Mouse (Mus musculus): ENCODE results near the gene Erc1.
"Not testable (repeated sequence)": the region's sequence is repeated elsewhere in the genome, so short reads cannot be mapped to it uniquely, and the experiment has no call there.

Gene Erc1

GRCm38 (mm10) chr6:119707911-119708310, 140.1 kb downstream of the Erc1 start:
- DNase-seq: no peak

DNA sequence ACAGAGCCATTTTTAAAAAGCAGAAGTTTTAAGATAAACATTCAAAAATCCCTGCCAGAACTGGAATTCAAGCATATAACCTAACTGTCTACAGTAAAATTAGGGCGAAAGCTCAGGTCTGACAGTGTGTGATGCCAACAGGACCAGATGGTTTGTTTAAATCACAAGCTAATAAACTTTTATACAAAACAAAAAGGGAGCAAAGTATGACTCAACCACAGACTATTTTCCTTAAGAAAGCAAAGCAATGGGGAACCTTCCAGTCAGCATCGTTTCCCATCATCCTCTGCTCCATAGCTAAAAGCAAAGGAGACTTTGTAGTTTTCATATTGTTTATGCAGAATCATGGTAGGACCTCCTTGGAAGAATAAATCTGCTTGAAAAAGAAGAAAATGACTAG, 143.1 kb downstream of the Erc1 start:
- DNase-seq: no peak

- no peak for DNase-seq
These were observed 155.2 kb downstream of the Erc1 start for GRCm38 (mm10) chr6:119692754-119693153.

GRCm38 (mm10) chr6:119686470-119686869, 161.5 kb downstream of the Erc1 start:
- DNase-seq: no peak

DNA sequence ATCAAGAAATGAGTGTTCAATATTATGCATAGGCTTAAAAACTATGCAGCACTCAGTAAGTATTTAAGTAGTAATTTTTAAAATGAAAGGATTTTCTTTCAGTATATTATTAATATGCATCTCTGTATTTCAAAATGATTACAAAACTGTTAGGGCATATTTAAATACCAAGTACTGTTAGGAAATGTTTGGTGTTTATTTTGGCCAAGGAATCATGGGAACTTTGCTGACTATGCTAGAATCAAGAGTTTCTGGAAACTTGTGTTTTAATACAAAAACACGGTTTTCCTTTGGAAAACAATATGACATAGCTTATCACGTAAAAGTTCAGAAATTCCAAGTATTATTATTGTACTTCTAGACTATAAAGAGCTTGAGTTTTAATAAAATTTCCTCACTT, 167.2 kb downstream of the Erc1 start:
- DNase-seq: no peak

- DNase-seq: no peak
These were observed 173.2 kb downstream of the Erc1 start for GRCm38 (mm10) chr6:119674811-119675209.

- no peak for DNase-seq
These were observed 173.7 kb downstream of the Erc1 start for GRCm38 (mm10) chr6:119674201-119674810.

- no peak for DNase-seq
These were observed 178.2 kb downstream of the Erc1 start for GRCm38 (mm10) chr6:119669746-119670145.

DNA sequence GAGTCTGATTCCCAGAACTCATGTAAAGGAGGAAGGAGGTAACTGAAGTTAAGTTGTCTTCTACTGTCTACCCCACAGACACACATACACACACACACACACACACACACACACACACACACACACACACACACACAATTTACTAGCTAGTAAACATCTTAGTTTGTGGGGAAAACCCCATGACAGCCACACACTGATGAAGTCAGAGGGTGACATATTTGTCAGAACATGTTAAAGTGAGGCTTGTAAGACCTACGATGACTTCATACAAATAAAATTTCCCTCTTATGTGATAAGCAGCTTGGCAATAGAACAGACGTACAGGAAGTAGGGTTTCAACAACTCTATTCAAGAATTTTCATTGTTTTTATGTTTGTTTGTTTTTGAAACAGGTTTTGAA, 185.0 kb downstream of the Erc1 start:
- no peak for DNase-seq

DNA sequence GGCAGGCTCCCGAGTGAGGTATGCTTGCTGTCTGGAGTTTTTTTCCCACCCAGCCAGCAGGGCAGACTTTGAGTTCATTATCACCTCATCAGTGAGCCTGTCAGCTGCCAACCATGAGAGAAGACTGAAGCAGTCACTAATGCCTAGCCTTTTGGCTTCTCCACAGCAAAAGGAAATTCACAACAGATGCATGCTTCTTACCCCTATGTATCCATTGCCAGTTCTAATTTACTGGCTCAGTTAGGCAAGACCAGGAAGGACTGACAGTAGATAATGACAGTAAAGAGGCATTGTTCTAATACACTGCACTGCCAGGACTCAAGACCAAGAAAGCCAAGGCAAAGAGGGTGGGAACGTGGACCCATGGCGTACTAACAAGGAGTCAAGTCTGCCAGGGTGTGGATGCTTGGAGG, 186.9 kb downstream of the Erc1 start:
- DNase-seq: no peak

GRCm38 (mm10) chr6:119658441-119658840, 189.5 kb downstream of the Erc1 start:
- DNase-seq: no peak

DNA sequence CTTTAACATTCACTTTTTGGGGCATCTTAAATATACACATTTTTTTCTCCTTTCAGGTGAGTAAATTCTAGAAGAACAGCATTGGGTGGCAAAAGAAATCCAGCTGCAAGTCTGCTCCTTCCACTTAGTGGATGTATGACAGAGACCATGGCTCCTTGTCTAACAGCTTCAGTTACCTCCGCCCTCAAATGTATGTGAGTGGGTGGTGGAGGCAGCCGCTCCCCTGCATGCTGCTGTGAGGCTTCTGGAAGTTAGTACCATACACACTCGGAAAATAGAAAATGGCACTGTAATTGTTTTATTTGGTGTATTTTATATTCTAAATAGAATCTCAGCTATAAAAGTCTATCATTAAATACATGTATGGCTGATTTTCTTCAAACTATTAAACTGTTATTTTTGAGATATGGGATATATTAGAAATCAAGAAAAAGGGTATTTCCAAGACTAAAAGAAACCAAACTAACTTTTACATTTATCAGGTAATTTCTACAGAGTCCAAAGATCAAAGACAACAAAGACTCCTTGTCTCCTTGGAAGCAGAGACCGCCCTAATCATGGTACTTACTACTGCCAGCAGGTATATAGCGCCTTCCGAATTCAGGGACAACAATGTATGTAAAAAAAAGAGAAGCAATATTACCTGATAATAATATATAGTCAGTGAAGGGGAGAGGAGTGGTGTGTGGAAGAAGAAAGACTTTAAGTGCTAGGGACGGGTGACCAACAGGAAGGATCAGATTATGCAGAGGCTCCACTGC, 190.4 kb downstream of the Erc1 start:
- no peak for DNase-seq

DNA sequence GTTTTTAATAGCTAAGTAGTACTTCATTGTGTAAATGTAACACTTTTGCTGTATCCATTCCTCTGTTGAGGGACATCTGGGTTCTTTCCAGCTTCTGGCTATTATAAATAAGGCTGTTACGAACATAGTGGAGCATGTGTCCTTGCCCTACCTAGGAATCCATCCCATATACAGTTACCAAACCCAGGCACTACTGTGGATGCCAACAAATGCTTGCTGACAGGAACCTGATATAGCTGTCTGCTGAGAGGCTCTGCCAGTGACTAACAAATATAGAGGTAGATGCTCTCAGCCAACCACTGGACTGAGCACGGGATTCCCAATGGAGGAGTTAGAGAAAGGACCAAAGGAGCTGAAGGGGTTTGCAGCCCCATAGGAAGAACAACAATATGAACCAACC, 193.2 kb downstream of the Erc1 start:
- DNase-seq: not testable (repeated sequence)

DNA sequence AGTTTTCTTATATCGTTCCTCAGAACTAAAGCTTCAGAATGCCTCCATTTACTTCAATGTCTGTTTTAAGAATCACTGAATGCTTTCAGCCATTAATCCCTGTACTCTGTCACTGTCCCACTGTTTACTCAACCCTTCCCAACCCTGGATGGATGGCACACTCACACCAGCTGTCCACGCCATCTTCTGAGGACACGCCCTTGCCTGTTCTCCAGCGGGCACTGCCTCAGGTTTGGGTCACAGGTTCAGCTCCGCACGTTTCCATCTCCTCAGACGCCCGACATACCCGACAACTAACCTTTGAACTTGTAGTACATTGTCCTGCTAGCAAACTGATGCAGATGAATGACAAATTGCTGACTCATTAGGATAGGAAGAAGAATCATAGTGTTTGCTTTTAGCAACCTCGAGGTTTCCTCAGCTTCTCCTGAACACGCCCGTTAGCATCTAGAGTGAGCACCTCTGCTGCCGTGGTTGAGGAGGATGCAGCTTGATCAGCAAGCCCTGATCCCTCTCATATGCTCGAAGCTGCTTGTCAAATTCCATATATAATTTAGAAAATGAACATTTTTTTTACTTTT, 204.0 kb downstream of the Erc1 start:
- no peak for DNase-seq

DNA sequence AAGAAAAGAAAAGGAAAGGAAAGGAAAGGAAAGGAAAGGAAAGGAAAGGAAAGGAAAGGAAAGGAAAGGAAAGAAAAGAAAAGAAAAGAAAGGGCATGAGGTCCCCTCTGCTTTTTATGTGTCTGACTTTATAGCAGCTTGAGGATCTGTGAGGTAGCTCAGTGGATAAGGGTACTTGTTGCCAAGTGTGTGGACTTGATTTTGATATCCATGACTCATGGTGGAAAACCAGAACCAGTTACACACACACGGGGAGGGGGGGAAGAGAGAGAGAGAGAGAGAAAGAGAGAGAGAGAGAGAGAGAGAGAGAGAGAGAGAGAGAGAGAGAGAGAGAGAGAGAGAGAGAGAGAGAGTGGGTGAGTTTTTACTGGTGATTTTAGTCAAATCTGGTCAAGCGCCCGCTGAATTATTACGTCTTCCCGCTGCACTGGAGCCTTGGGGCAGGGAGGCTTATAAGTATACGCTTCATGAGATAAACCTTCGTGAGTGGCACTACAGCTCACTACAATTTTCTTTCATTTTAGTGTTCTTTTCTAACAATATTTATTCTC, 204.7 kb downstream of the Erc1 start:
- no peak for DNase-seq

- no peak for DNase-seq
These were observed 205.2 kb downstream of the Erc1 start for GRCm38 (mm10) chr6:119642718-119643117.

DNA sequence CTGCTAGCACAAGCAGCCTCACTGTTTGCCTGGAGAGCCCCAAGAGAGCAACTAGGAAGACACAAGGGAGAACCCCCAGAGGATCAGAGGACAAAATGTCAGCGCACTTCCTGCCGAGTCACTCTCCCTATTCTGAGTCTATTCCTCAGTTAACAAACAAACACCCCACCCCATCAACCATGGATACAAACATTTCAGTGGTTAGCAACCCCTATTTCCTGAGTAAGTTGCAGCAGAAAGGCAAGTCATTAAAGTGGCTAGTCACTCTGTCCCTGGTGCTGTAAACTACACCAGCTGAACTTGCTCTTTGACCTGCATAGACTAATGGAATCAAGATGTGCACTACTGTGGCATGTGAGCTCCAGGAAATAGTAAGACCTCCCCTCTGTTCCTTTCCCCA, 212.3 kb downstream of the Erc1 start:
- no peak for DNase-seq

GRCm38 (mm10) chr6:119630622-119631021, 217.3 kb downstream of the Erc1 start:
- DNase-seq: no peak

- no peak for DNase-seq
These were observed 246.6 kb downstream of the Erc1 start for GRCm38 (mm10) chr6:119601379-119601778.

- no peak for DNase-seq
These were observed 252.5 kb downstream of the Erc1 start for GRCm38 (mm10) chr6:119595440-119595839.

- DNase-seq: no peak
These were observed 257.1 kb downstream of the Erc1 start for GRCm38 (mm10) chr6:119590872-119591271.

DNA sequence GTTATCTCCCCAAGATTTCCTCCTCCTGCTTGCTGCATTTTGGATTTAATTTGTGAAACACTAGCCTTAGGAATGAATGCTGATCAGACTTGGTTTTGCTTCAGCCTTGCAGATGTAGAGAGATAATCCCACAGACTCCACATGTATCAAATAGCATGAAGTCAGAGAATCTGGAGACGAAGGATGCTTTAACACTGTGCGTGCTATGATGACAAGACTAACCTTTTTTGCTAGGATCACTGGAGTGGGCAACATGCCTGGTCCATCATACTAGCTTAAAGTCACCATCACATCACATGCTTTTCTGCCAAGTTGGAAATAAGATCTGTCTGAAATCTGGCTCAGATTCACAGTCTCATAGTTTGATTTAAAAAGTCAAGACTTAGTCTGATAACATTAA, 260.1 kb downstream of the Erc1 start:
- no peak for DNase-seq

DNA sequence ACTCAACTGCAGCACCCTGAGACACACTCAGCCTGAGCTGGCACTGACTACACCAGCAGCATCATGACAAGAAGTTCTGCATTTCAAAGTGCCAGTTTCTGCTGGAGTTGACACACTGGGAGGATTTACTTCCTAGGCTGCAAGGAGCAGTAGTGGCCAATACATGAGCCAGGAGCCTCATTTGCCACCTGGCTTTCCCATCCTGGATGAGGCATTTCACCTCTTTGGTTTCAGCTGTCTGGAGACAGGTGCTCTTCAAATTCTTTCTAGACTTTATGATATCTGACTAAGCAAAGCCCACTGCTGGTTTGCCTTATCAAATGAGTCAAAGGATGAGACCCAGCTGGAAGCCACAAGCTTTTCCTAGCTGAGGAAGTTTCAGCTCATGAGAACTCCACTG, 260.5 kb downstream of the Erc1 start:
- DNase-seq: no peak
